Mouse (Mus musculus) kidney, adult 2 months (tissue): ENCODE data around the gene Grk6.
A peak's percentile ranks its signal among the peaks of the same experiment; 100 is the strongest.

Source experiments
- CTCF ChIP-seq: fragments of 200-500 bp; conservative IDR thresholded peaks from 2 replicates; pipeline ENCODE4 v1.5.1; 2011; ENCODE audit warnings: low read depth, mild to moderate bottlenecking, control low read depth, low read length, moderate library complexity, mixed read lengths; ENCODE audit not compliant: insufficient read depth, insufficient read length
- POLR2A ChIP-seq: fragments of 200-500 bp; IDR thresholded peaks from one replicate; pipeline ENCODE4 v1.6.1; 2011; ENCODE audit warnings: low read depth, low read length, control low read depth

GRCm38 (mm10) chr13:55405783-55406390 lies 39.0 kb upstream of the Grk6 start:
- TF ChIP-seq CTCF (no peak), POLR2A (peak; percentile 46)
